ENCODE assay signal across 8 mouse cellular contexts in genomic region chr15:12091781-12092458, GRCm38 (mm10). TPM values are rescaled to one million over a fixed set of nuclear protein-coding genes. Genes with fewer than 3 reads are reported as not detected.
DNase-seq lines count a peak whose midpoint lies in the region; ATAC-seq lines count a peak whose summit lies in the region.

No protein-coding gene starts in this region.

- peaks cover 17% of the 10 kb centered on the region for H3K4me1 ChIP-seq in hindbrain, embryonic 15.5 days (replicated peaks)
- peaks cover 13% of the 10 kb centered on the region for H3K4me1 ChIP-seq in hindbrain, embryonic 16.5 days (ENCODE audit: control insufficient read depth, insufficient read depth, low read depth, low read length)

- H3K4me2 ChIP-seq in hindbrain, embryonic 15.5 days, result no peak overlapping the region
- no peak overlapping the region for H3K4me2 ChIP-seq in hindbrain, embryonic 16.5 days (ENCODE audit: low read length)

- no peaks in the 10 kb centered on the region for H3K36me3 ChIP-seq in hindbrain, embryonic 15.5 days
- H3K36me3 ChIP-seq in hindbrain, embryonic 16.5 days (ENCODE audit: control insufficient read depth, insufficient read depth, low read length), result no peaks in the 10 kb centered on the region

- WGBS in hindbrain, embryonic 15.5 days, result 69% methylated on average over 10 of the region's 10 CpGs
- 67% methylated on average over 10 of the region's 10 CpGs for WGBS in hindbrain, embryonic 16.5 days

- 0 out of 2 replicates have a peak overlapping the region, but pooled peaks have one; percentile 25 for H3K27ac ChIP-seq in hindbrain, embryonic 15.5 days (replicated peaks)
- no peak overlapping the region for H3K27ac ChIP-seq in hindbrain, embryonic 16.5 days (ENCODE audit: low read depth, low read length)

- H3K9me3 ChIP-seq in hindbrain, embryonic 15.5 days, result no peaks in the 10 kb centered on the region
- H3K9me3 ChIP-seq in hindbrain, embryonic 16.5 days (ENCODE audit: control insufficient read depth, low read length), result no peaks in the 10 kb centered on the region

- H3K9ac ChIP-seq in hindbrain, embryonic 15.5 days, result no peak overlapping the region
- H3K9ac ChIP-seq in hindbrain, embryonic 16.5 days (ENCODE audit: low read depth, low read length), result no peak overlapping the region

- no peak for ATAC-seq in hindbrain, embryonic 15.5 days (ENCODE audit: low FRiP score, low read depth)
- ATAC-seq in hindbrain, embryonic 16.5 days, result no peak
- ATAC-seq in CD4-positive, CD25-positive, alpha-beta regulatory T cell, adult 4 months, result peak; percentile 87
- ATAC-seq in neutrophil, adult 5-6 weeks (ENCODE audit: extremely low read depth, insufficient number of reproducible peaks, low FRiP score, poor library complexity, severe bottlenecking), result peak; percentile 80; the same call in 1 of the 2 replicates

- no peaks in the 10 kb centered on the region for H3K27me3 ChIP-seq in hindbrain, embryonic 15.5 days
- H3K27me3 ChIP-seq in hindbrain, embryonic 16.5 days (replicated peaks; ENCODE audit: control insufficient read depth, insufficient read depth, low read length), result no peaks in the 10 kb centered on the region

- no peak overlapping the region for H3K4me3 ChIP-seq in hindbrain, embryonic 15.5 days
- no peak overlapping the region for H3K4me3 ChIP-seq in hindbrain, embryonic 16.5 days (ENCODE audit: low read length)

- DNase-seq in 3134 (ENCODE audit: extremely low read depth, insufficient read length, low spot score), result peak; percentile 31
- DNase-seq in brain, adult 2 months (ENCODE audit: low read depth, low spot score), result peak; percentile 57
- DNase-seq in kidney, postnatal 10 days, result peak; percentile 67
- no peak for DNase-seq in yolk sac, embryonic 10.5 days (ENCODE audit: low spot score)

RNA-seq across cellular contexts. Expression of gene Zfr, which starts 25.7 kb away (rescaled TPM):
- polyA plus RNA-seq in hindbrain, embryonic 15.5 days (2015; fragmentation: Nextera tagmentation; extraction: Ambion mirVana), result 153 and 165 TPM in 2 replicates
- 162 and 168 TPM in 2 replicates for polyA plus RNA-seq in hindbrain, embryonic 16.5 days (2015; fragmentation: Nextera tagmentation; extraction: Ambion mirVana)
- polyA plus RNA-seq in CD4-positive, CD25-positive, alpha-beta regulatory T cell, adult 4 months (2017; shearing (Covaris generic)), result 100 to 1,000 TPM; 189 to 227 TPM
- total RNA-seq in neutrophil, adult 5-6 weeks (2017), result 71.1 and 83.7 TPM in 2 replicates

Comparison
In these comparisons a context has a peak if more than half of its experiments do, and no peak if none do; other contexts are left out.
1. ATAC-seq: peak in CD4-positive, CD25-positive, alpha-beta regulatory T cell, adult 4 months (single experiment) and neutrophil, adult 5-6 weeks (single experiment); none in hindbrain, embryonic 15.5 days (single experiment) and hindbrain, embryonic 16.5 days (single experiment).